Mouse (Mus musculus): ENCODE measurements around the gene Map1a. TPM values are rescaled to one million over a fixed set of nuclear protein-coding genes. Genes with fewer than 3 reads are reported as not detected.

Gene Map1a
- total RNA-seq, 2 experiments from 2014 or later, result 556 to 596 TPM

- no peak for DNase-seq
Measured at GRCm38 (mm10) chr2:121308997-121309416, 19.6 kb downstream of the Map1a start.

- no peak for DNase-seq
Measured at GRCm38 (mm10) chr2:121316278-121316677, 26.9 kb downstream of the Map1a start.

GRCm38 (mm10) chr2:121323041-121323440 is 33.6 kb downstream of the Map1a start:
- no peak for DNase-seq

- no peak for DNase-seq
Measured at GRCm38 (mm10) chr2:121323693-121324470, 34.5 kb downstream of the Map1a start.

- DNase-seq, result no peak
Measured at GRCm38 (mm10) chr2:121329492-121329891, 40.1 kb downstream of the Map1a start.

- no peak for DNase-seq
Measured at GRCm38 (mm10) chr2:121339057-121339456, 49.7 kb downstream of the Map1a start.

- no peak for DNase-seq
Measured at GRCm38 (mm10) chr2:121353156-121353555, 63.8 kb downstream of the Map1a start.

GRCm38 (mm10) chr2:121354378-121354777 is 65.0 kb downstream of the Map1a start:
- DNase-seq, result no peak

GRCm38 (mm10) chr2:121354820-121355592 is 65.6 kb downstream of the Map1a start, which contains the start of gene Ppip5k1:
Gene Ppip5k1, minus strand, starts transcription at chr2:121355396.
- DNase-seq, result peak; percentile 98

GRCm38 (mm10) chr2:121357494-121357893 is 68.1 kb downstream of the Map1a start, which contains the start of gene Ckmt1:
Gene Ckmt1, plus strand, starts transcription at chr2:121357714.
- no peak for DNase-seq

- DNase-seq, result no peak
Measured at GRCm38 (mm10) chr2:121357961-121358360, 68.6 kb downstream of the Map1a start.

- DNase-seq, result peak; percentile 83 to 84
Measured at GRCm38 (mm10) chr2:121358381-121358780, 69.0 kb downstream of the Map1a start.

- no peak for DNase-seq
Measured at GRCm38 (mm10) chr2:121359461-121359860, 70.1 kb downstream of the Map1a start.

Other genes starting within 250 kb of the Map1a start
- gene Tgm5, start 203.8 kb upstream of the Map1a start, total RNA-seq (2021), result not detected
- under 1 TPM; 0.18 to 0.20 TPM for gene Tgm7, start 179.8 kb upstream of the Map1a start, total RNA-seq (2021)
- 10 to 100 TPM; 22.7 to 24.1 TPM for gene Adal, start 149.2 kb upstream of the Map1a start, total RNA-seq (2021)
- gene Lcmt2, start 148.9 kb upstream of the Map1a start, total RNA-seq (2021), result 1 to 10 TPM; 7.0 to 7.2 TPM
- 10 to 100 TPM; 40.3 to 45.9 TPM for gene Tubgcp4, start 118.9 kb upstream of the Map1a start, total RNA-seq (2021)
- 1 to 10 TPM; 6.3 to 8.2 TPM for gene Zscan29, start 118.5 kb upstream of the Map1a start, total RNA-seq (2021)
- gene Trp53bp1, start 18.2 kb upstream of the Map1a start, total RNA-seq (2021), result 100 to 1,000 TPM; 145 to 163 TPM
- gene Ppip5k1, start 65.8 kb downstream of the Map1a start, total RNA-seq (2021), result 100 to 1,000 TPM in 1 of 2 experiments, 10 to 100 TPM in 1; 98.7 to 107 TPM
- 100 to 1,000 TPM; 376 to 384 TPM for gene Ckmt1, start 68.1 kb downstream of the Map1a start, total RNA-seq (2021)
- gene Strc, start 97.6 kb downstream of the Map1a start, total RNA-seq (2021), result 1 to 10 TPM in 1 of 2 experiments, under 1 TPM in 1; 0.63 to 1.5 TPM
- 100 to 1,000 TPM; 219 to 255 TPM for gene Pdia3, start 124.2 kb downstream of the Map1a start, total RNA-seq (2021)
- 1 to 10 TPM; 5.7 to 6.4 TPM for gene Catsper2, start 124.2 kb downstream of the Map1a start, total RNA-seq (2021)
- gene Ell3, start 154.7 kb downstream of the Map1a start, total RNA-seq (2021), result not detected
- gene Serf2, start 159.6 kb downstream of the Map1a start, total RNA-seq (2021), result 100 to 1,000 TPM; 157 to 175 TPM
- 10 to 100 TPM; 17.3 to 19.6 TPM for gene Hypk, start 163.7 kb downstream of the Map1a start, total RNA-seq (2021)
- under 1 TPM; 0.23 to 0.32 TPM for gene Serinc4, start 167.2 kb downstream of the Map1a start, total RNA-seq (2021)
- gene Mfap1b, start 184.5 kb downstream of the Map1a start, total RNA-seq (2021), result 10 to 100 TPM; 45.1 to 47.4 TPM
- gene Mfap1a, start 217.1 kb downstream of the Map1a start, total RNA-seq (2021), result 10 to 100 TPM; 34.1 to 35.4 TPM
- gene Wdr76, start 217.1 kb downstream of the Map1a start, total RNA-seq (2021), result 1 to 10 TPM; 2.7 to 3.4 TPM

Data from layer of hippocampus, postnatal 36 days (tissue).